Mouse (Mus musculus): Measurements from ENCODE around the gene Gm10337. TPM values are rescaled to one million over a fixed set of nuclear protein-coding genes. Genes with fewer than 3 reads are reported as not detected.

Gene Gm10337
- polyA plus RNA-seq, 1 experiment from 2014 or later: not detected

DNA sequence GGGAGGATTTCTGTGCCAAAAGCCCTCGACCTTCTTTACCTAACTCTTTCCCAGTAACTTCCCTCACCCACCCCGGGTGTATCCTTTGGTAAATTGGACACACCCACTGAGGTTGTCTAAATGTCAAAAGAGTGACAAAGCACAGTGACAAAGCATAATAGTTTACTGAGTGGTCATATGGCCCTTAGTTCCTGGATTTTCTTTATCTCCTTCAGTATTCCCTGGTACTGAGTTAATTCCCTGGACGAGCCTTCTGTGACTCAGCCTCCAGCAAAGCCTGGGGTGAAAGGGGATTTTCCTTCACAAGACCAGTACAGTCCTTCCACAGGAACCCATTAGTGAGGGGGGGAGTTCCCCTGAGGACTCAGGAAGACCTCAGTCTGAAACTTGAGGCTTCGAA is 42.6 kb upstream of the Gm10337 start:
- no peak overlapping the region for H3K4me3 ChIP-seq (ENCODE audit: low read depth, low read length)
- no peak overlapping the region; the same call in 1 of the 2 replicates for H3K4me2 ChIP-seq
- ATAC-seq (ENCODE audit: insufficient read depth) (no peak), DNase-seq (no peak)
- H3K36me3 ChIP-seq (ENCODE audit: insufficient read depth): 0 out of 2 replicates have a peak, but pooled peaks cover 3% of the 10 kb centered on the region
- 57% methylated on average over 4 of the region's 4 CpGs for WGBS
- no peaks in the 10 kb centered on the region for H3K9me3 ChIP-seq (ENCODE audit: low read depth, low read length)
- H3K27ac ChIP-seq (ENCODE audit: low read depth): no peak overlapping the region
- H3K27me3 ChIP-seq (ENCODE audit: insufficient read depth, low read length): no peaks in the 10 kb centered on the region
- no peak for TF ChIP-seq CTCF (IDR thresholded peaks at IDR 0.05; ENCODE audit: low read depth)
- no peaks in the 10 kb centered on the region for H3K4me1 ChIP-seq (ENCODE audit: insufficient read depth)
- H3K9ac ChIP-seq: no peak overlapping the region

DNA sequence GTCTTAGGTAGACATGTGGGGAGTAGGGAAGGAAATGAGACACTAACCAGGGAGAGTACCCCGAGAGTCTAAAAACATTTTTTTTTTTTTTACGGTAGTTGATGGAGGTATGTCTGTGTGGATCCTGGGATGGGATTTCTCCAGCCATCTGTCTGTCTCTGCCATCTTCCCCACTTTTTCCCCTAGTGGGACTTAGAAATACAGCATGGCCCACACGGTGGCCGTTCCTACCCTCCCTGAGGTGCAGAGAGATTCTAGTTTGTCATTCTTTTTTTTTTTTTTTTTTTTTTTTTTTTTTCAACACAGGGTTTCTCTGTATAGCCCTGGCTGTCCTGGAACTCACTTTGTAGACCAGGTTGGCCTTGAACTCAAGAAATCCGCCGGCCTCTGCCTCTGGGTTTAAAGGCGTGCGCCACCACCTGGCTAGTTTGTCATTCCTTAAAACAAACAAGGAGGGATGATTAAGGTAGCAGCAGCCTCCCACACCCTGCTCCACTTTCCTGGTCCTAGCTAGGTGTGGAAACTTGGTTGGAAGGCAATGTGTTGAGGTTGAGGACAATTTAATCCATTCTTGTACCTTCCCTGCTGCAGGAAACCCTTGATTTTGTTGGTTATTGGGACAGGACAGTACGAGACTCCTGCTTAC is 42.0 kb upstream of the Gm10337 start:
- 78% methylated on average over 9 of the region's 9 CpGs for WGBS
- Histone ChIP-seq H3K4me2 (no peak overlapping the region), H3K9me3 (ENCODE audit: low read depth, low read length) (no peaks in the 10 kb centered on the region), H3K36me3 (ENCODE audit: insufficient read depth) (0 out of 2 replicates have a peak, but pooled peaks cover 3% of the 10 kb centered on the region), H3K4me1 (ENCODE audit: insufficient read depth) (no peaks in the 10 kb centered on the region), H3K27ac (ENCODE audit: low read depth) (no peak overlapping the region), H3K4me3 (ENCODE audit: low read depth, low read length) (no peak overlapping the region), H3K27me3 (ENCODE audit: insufficient read depth, low read length) (no peaks in the 10 kb centered on the region), H3K9ac (no peak overlapping the region)
- no peak for TF ChIP-seq CTCF (IDR thresholded peaks at IDR 0.05; ENCODE audit: low read depth)
- ATAC-seq (ENCODE audit: insufficient read depth) (no peak), DNase-seq (no peak)

DNA sequence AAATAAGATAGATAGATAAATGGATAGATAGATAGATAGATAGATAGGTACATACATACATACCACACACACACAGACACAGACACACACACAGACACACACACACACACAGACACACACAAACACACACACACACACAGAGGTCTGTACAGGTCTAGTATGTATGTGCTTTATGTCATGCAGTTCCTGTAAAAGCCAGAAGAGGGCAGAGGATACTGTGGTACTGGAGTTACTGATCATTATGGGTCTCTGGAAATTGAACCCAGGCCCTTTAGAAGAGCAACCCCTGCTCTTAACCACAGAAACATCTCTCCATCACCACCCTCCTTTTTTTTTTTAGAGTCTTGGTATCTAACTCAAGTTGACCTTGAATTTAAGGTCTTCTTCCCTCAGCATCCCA is 39.9 kb upstream of the Gm10337 start:
- Histone ChIP-seq H3K4me2 (no peak overlapping the region), H3K27me3 (ENCODE audit: insufficient read depth, low read length) (no peaks in the 10 kb centered on the region), H3K27ac (ENCODE audit: low read depth) (no peak overlapping the region), H3K36me3 (ENCODE audit: insufficient read depth) (0 out of 2 replicates have a peak, but pooled peaks cover 3% of the 10 kb centered on the region), H3K4me3 (ENCODE audit: low read depth, low read length) (no peak overlapping the region), H3K9me3 (ENCODE audit: low read depth, low read length) (no peaks in the 10 kb centered on the region), H3K4me1 (ENCODE audit: insufficient read depth) (no peaks in the 10 kb centered on the region), H3K9ac (no peak overlapping the region)
- DNase-seq: peak; percentile 47
- ATAC-seq (ENCODE audit: insufficient read depth): no peak
- peak; percentile 54 for TF ChIP-seq CTCF (IDR thresholded peaks at IDR 0.05; ENCODE audit: low read depth)

DNA sequence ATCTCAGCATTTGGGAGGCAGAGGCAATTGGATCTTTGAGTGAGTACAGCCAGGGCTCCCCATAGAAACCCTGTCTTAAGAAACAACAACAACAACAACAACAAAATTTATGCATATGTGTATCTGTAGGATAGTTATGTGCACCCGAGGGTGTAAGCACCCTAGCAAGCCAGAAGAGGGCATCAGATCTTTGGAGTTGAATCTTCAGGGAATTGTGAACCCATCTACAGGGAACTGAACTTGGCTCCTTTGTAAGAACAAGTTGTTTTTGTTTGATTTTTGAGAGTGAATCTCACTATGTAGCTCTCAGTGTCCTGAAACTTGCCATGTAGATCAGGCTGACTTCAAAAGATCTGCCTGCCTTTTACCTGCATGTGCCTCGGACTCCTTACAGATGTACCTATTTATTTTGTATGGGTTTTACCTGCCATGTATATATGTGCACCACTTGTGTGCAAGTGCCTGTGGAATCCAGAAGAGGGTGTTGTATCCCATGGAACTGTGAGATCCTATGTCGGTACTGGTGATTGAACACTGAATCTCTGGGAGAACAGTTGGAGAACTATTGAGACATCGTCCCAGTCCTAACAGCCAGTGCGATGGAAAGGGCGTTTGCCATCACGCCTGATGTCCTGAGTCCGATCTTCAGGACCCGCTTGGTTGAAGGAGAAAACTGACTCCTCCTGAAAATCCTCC is 34.7 kb upstream of the Gm10337 start:
- no peak overlapping the region for H3K4me2 ChIP-seq
- TF ChIP-seq CTCF (IDR thresholded peaks at IDR 0.05; ENCODE audit: low read depth): no peak
- no peak overlapping the region for H3K9ac ChIP-seq
- no peaks in the 10 kb centered on the region for H3K27me3 ChIP-seq (ENCODE audit: insufficient read depth, low read length)
- 94% methylated on average over 9 of the region's 9 CpGs for WGBS
- DNase-seq: no peak
- H3K9me3 ChIP-seq (ENCODE audit: low read depth, low read length): no peaks in the 10 kb centered on the region
- no peaks in the 10 kb centered on the region for H3K4me1 ChIP-seq (ENCODE audit: insufficient read depth)
- H3K27ac ChIP-seq (ENCODE audit: low read depth): no peak overlapping the region
- no peak overlapping the region for H3K4me3 ChIP-seq (ENCODE audit: low read depth, low read length)
- ATAC-seq (ENCODE audit: insufficient read depth): no peak
- H3K36me3 ChIP-seq (ENCODE audit: insufficient read depth): peaks cover 7% of the 10 kb centered on the region

DNA sequence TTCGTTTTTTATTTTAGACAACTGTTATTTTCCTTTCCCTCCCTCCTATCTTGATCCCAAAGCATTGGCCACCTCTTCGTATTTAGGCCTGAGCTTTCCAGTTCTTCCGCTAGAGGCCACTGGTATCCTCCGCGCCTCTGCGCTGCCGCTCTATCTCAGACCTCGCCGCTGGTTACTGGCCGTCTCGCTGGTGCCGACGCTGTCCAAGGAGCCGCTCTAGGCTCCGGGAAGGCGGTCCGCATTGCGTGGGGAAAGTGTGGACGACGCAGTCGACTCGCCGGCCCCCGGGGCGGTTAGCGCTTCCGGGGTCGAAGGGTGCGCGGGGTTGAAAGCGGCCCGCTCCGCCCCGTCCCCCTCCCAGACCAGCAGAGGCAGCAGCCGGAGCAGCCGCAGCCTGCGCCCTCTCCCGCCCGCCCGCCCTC is 33.3 kb upstream of the Gm10337 start, which contains the start of gene Pcbp2:
TSS of gene Pcbp2 (plus strand) at position 357 of the 422 bp plus-strand sequence.
- Histone ChIP-seq H3K9me3 (ENCODE audit: low read depth, low read length) (no peaks in the 10 kb centered on the region), H3K4me3 (ENCODE audit: low read depth, low read length) (peak within 1 kb of the TSS; percentile 89), H3K27ac (ENCODE audit: low read depth) (peak within 1 kb of the TSS; percentile 99), H3K4me2 (peak within 1 kb of the TSS; percentile 70), H3K27me3 (ENCODE audit: insufficient read depth, low read length) (no peaks in the 10 kb centered on the region), H3K4me1 (ENCODE audit: insufficient read depth) (no peaks in the 10 kb centered on the region), H3K36me3 (ENCODE audit: insufficient read depth) (peaks cover 21% of the 10 kb centered on the region), H3K9ac (peak within 1 kb of the TSS; percentile 97)
- ATAC-seq (ENCODE audit: insufficient read depth) (peak; percentile 99), DNase-seq (peak; percentile 99)
- under 1% methylated on average over 30 of the region's 40 CpGs for WGBS
- TF ChIP-seq CTCF (IDR thresholded peaks at IDR 0.05; ENCODE audit: low read depth): peak; percentile 88

DNA sequence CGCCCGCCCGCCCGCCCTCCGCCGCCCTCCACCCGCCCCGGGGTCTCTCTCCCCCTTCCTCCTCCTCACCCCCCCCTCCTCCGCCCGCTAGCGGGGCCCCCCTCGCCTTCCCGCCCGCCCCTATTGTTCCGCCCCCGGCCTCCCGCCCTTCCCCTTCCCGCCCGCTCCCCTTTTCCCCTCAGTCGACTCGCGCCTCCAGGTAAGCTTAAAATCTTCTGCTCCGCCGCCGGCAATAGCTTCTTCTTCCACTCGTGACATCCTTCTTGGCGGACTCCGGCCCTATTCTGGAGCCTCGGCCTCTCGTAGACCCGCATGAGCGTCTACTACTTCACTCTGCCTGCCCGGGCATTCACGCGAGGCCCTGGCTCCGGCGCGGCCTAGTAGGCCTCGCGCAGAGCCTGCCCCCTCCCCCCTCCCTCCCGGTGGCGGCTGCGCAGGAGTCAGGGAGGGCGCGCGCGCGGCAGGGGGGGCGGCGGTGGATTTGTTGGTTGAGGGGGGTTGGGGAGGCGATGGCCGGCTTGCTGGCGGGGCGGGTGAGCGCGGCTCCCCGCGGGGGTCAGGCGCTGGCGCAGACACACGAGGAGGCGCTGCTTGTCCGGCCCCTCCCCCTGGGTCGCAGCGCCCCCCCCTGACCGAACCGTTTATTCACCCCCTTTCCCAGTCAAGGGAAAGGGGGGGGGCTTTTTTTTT is 32.8 kb upstream of the Gm10337 start:
- ATAC-seq (ENCODE audit: insufficient read depth): peak; percentile 76
- Histone ChIP-seq H3K36me3 (ENCODE audit: insufficient read depth) (peaks cover 26% of the 10 kb centered on the region), H3K4me2 (peak overlapping the region; percentile 70), H3K9me3 (ENCODE audit: low read depth, low read length) (no peaks in the 10 kb centered on the region), H3K27ac (ENCODE audit: low read depth) (peak overlapping the region; percentile 99), H3K27me3 (ENCODE audit: insufficient read depth, low read length) (no peaks in the 10 kb centered on the region), H3K4me3 (ENCODE audit: low read depth, low read length) (peak overlapping the region; percentile 89), H3K9ac (peak overlapping the region; percentile 97), H3K4me1 (ENCODE audit: insufficient read depth) (no peaks in the 10 kb centered on the region)
- TF ChIP-seq CTCF (IDR thresholded peaks at IDR 0.05; ENCODE audit: low read depth): no peak
- under 1% methylated on average over 47 of the region's 67 CpGs for WGBS
- DNase-seq: peak; percentile 81

DNA sequence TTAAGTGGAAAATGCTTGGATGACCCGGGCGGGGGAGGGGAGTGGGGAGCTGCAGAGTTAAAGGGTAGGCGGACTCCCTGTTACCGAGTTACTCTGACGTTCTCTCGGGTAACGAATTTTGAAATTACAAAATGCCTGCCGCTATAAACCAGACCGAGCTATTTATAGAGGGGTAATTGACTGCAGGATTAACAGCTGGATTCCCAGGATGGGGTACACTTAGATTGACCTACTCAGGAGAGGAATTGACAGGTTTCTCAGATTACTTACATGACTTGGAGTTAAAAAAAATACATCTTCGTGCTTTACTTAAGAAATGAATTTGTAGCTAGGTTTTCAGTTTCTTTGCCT is 32.3 kb upstream of the Gm10337 start:
- Histone ChIP-seq H3K27me3 (ENCODE audit: insufficient read depth, low read length) (no peaks in the 10 kb centered on the region), H3K36me3 (ENCODE audit: insufficient read depth) (peaks cover 32% of the 10 kb centered on the region), H3K4me1 (ENCODE audit: insufficient read depth) (no peaks in the 10 kb centered on the region), H3K9ac (peak overlapping the region; percentile 97), H3K27ac (ENCODE audit: low read depth) (peak overlapping the region; percentile 99), H3K9me3 (ENCODE audit: low read depth, low read length) (no peaks in the 10 kb centered on the region), H3K4me2 (peak overlapping the region; percentile 70), H3K4me3 (ENCODE audit: low read depth, low read length) (peak overlapping the region; percentile 89)
- ATAC-seq (ENCODE audit: insufficient read depth) (no peak), DNase-seq (no peak)
- no peak for TF ChIP-seq CTCF (IDR thresholded peaks at IDR 0.05; ENCODE audit: low read depth)
- WGBS: 2% methylated on average over 10 of the region's 10 CpGs

All from lung, embryonic 14.5 days (tissue).